Mouse (Mus musculus): ENCODE measurements around the gene Tmem260. TPM values are rescaled to one million over a fixed set of nuclear protein-coding genes. Genes with fewer than 3 reads are reported as not detected.

The Tmem260 gene
- total RNA-seq, 2 experiments from 2014 or later = 9.4 to 12.9 TPM

DNA sequence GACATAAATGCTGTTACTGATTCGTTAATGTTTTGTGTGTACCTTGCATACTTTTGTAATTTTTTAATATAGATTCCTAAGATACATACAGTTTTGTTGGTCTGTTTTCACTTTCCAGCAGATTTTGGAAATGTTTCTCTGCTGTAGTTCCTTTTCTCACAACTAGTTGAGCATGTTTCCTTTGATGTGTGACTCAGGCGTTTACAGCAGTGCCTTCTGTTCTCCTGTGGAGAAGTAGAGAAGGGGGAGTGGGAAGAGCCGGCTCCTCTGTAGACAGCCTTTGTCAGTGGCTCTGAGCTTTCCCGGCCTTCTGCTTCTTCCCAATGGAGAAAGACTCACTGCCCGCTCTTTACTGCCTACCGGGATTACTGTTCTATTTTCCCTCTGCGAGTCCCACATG is 35.7 kb downstream of the Tmem260 start:
- no peak for DNase-seq

DNA sequence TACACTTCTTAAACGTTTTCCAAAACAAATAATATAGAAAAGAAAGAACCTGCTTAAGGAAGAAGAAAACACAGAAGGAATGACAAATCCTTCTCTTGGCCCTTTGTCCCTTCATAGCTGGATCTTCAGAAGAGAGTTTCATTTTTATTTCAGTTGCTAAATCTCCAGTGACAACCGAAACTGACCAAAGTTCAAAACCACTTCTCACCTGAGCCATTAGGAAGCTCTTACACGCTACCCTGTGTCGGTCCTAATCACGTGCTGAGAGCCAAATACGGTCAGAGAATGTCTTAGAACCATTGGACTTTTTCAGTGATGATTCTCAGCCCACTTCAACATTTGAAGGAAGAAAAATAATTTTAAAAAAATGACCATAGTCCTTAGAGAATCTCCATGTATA is 36.8 kb downstream of the Tmem260 start:
- DNase-seq = no peak

DNA sequence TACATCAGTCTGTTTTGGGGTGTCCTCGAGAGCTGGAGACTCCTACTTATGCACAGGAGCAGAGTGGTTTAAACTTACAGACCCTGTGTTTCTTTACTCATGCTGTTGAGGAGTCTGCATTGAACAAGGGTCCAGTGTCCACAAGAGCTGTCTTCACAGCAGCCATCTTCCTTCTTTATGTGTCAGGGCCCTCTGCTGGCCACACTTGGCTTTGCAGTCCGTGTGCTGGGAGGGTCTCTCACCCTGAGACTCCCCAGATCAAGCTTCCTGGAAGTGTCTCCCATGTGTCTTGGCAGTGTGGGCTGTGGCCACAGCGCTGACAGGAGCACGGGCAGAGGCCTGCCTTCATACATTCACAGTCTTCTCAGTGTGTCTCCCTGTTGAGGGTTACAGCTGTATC is 48.0 kb downstream of the Tmem260 start:
- peak; percentile 43 for DNase-seq

DNA sequence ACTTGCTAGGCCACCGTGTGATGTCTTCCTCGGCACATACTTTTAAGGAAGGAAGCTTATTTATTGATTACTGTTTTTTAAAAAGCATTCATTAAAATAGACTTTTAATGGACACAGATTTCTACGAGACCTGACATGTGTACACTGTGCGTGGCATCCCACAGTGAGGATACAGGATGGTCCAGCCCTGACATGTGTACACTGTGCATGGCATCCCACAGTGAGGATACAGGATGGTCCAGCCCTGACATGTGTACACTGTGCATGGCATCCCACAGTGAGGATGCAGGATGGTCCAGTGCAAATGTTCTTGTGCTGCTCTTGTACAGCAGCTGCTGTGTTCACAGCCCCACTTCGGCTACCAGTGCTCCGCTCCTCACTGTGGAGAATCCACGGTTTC is 56.6 kb downstream of the Tmem260 start:
- no peak for DNase-seq

DNA sequence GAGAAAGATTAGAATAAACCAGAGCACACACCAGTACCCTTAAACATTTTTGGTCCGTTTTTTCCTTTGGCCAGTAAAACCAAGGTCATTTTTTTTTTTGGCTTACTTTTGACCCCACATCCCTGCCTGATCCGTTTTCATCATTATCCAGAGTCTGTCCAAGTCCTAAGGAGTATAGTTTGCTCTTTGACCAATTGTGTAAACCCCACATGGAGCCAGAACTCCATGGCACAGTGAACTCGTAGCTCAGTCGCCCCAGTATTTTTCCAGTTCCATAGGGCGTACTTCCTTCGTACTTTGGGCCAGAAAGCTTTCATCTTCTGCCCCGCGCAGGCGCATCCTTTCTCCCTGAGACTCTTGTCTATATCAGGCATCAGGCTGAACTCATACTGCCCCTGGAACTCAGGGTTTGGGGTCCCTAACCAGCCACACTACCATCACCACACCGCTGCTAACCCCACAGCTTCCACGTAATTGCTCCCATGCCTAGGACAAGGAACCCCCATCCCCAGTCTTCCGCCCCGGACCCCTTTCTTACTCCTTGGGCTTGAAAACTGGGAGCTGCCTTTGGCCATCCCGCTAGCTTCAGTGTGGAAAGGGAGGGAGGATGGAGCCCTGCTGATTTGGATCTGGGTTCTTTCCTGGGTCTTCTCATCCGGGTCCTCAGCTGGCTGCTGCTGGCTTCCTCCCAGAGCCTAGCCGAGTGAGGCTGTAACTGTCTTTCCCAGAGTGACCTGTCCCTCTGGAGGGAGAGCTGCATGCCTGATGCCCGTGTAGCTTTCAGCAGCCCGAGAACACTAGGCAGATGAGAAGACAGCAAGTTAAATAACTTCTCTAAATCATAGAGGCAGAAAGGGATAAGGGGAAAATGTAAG is 58.0 kb downstream of the Tmem260 start:
- no peak for DNase-seq

DNA sequence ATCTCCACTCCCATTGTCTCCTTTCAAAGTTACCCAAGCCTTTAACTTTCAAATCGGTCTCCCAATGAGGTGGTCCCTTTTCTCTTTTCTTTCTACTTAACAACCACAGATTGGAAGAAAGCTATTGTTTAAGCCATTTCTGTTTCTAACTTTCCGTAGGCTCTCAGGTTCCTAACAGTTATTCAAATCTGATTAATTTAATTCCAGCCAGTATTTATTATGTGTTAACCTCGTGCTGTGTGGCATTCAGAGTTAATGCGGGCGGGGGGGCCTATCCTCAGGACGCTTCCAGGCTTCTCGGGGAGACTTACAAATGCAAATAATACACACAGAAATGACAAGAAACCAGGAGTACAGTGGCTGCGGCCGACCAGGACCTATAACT is 58.6 kb downstream of the Tmem260 start:
- no peak for DNase-seq

DNA sequence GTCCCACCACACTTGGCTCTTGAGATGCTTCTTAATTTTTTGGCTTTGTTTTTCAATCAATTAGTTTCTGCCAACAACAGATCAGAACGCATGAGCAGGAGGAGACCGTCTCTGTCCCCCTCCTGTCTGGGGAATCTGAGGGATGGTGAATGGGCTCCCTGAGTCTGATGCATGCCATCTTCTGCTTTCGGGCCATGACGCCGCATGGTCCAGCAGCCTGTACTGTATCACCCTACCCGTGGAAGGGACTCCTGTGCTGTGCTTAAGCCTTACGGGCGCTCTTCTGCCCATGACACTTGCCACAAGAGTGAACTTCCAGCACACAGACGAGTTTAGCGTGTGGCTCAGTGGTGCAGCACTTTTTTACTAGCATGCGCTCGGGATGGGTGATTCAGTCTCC is 59.7 kb downstream of the Tmem260 start:
- DNase-seq = no peak

DNA sequence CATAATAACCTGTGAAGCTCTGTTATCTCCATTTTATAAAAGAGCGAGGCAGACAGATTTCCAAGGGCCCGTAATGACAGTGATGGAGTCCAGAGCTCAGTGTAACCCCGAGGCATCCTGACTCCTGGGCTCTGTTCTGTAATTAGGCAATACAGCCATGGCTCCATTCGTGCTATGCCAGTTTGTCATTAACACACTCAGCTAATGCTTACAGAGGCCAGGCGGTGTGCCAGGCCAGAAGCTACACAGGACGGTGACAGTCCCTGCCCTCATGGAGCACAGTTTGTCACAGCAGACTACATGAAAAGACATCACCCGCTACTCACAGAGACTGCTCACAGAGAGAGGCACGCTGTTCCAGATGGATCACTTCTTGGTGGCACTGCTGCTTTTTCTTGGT is 61.5 kb downstream of the Tmem260 start:
- no peak for DNase-seq

DNA sequence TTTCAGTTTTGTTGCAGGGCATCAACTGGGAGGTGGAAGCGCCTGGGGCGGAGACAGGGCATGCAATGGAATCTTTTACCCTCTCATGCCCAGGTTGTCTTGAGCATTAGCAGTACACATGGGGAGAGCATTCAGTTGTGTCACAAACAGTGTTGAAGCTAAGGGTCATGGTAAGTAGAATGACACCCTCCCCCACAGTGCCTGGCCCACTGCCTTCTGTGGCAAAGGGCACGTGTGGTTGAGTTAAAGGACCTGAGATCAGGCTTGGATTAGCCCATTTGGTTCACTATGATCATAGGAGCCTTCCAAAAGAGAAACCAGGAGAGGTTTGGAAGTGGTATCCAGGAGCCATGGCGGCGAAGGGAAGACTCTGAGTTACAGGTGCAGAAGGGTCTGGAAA is 63.2 kb downstream of the Tmem260 start:
- DNase-seq = no peak

DNA sequence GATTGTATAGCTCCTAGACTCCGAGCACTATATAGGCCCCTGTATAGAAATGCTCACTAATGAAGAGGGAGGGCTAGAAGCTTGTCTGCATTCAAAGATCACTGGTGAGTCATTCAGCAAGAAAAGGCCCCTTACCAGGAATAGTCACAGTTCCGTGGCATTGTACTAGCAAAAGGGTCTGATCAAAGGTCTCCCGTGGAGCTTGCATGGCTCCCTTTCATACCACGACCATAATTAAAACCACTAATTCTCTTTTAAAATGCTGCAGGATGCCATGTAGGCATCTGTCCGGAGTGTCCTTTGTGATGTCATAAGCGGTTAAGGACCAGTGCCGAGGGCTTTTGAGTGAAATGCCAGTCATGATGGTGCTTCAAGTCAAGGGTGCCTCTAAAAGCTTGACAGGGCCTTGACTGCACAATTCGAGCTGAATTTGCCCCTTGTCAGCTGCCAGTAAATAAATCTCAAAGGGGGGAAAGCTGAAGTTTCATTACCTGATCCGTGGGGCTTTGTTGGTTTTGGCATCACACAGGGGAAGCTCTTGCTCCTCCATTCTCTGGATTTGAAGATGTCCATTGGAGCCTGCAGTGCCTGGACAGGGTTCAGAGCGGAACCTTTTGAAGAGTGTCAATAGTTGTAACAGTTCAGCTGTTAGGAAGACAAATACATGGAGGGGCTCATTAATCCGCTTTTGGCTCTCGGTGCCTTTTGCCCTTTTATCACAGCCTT is 67.3 kb downstream of the Tmem260 start:
- no peak for DNase-seq

DNA sequence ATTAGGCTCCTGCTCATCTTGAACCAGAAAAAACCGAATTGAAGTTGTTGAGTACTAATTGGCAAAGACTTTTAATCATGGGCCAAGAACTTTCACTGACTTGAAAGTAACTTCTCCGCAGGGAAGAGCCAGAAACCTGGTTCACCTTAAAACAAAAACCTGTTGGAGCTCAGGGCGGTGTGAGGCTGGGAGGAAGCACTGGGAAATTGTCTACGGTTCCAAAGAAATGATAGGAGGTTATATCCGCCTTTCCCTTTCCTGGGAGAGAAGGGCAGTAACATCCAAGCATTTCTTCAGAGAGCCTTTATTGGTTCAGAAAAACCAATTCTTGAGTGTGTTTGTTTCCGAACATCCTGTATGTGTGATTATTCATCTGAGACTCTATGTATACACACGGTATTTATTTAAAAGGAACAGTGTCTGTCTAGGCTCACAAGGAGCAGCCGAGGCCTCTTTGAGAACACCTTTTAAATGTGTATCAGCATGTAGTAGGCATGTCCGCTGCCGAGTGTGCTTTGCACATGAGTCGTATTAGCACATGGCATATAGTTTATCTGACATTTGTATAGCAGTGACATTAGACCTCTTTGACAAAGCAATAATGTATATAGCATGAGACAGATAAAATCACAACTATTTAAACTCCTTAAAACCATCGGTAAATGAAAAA is 68.0 kb downstream of the Tmem260 start:
- DNase-seq = no peak

DNA sequence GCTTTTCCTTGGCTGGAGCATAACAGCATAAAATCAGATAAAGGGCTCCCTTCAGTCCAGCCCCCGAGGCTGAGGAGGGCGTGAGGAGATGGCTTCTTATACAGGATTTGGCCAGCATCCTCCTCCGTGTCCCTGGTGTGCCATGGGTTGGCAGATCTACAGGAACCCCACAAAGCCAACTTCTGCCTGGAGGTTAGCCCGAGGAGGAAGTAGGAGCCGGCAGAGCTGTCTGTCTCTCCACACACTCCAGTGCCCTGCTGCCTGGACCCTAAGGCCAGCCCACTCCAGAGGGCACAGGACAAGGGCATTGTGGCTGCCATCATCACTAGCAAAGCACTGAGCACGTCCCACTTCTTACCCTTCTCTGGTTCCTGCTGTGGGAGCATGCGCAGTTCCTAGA is 68.7 kb downstream of the Tmem260 start:
- no peak for DNase-seq

DNA sequence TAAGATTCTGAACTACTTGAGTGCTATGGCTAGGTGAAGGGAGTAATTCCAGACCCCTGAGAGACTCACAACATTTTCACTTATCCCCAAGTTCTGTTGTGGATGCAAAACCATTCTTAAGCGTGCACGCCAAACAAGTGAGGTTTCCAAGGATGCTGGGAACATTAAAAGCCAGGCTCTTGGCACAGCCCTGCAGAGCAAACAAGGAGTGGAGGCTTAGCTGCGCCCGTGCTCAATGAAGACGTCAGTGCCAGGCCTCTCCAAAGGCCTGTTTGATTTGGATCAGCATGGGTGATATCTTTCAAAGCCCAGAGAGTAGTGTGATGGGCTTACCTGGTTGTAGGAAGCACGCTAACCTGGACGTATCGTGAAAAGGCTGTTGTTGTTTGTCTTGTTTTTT is 69.6 kb downstream of the Tmem260 start:
- no peak for DNase-seq

DNA sequence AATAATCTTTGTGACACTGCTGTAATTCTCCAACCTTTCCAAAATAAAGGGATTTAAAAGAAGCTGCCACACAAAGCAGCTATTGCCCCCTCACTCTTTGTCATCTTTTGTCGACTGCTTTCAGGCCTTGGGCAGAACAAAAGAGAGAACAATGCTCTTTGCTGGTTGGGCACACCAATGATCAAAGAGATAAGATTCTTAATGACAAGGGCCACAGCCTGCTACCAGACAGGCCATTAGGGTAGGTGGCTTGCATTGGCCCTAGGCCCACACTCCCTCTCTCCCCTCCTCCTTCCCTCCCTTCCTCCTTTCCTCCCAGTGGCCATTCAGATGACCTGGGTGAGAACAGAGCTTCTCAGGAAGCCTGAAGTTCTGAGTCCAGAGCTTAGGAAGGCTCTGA is 77.4 kb downstream of the Tmem260 start:
- DNase-seq = no peak

DNA sequence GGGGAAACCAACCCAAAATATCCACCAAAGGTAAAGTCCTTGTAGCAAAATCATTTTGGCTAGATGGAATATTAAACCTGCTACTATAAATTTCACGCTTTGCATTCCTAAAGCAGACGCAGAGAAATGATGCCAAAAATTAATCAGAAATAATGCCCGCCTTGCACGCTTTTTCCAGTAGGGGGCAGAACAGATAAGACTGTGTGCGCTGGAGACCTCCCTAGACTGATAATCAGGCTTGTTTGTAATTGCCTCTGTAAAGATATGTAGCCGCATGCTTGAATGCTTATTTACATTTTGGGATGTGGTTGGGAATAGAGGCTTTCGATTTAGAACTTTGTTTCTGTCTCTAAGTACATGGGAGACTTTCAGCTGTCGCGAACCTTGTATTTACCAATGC is 78.2 kb downstream of the Tmem260 start:
- peak; percentile 27 for DNase-seq

DNA sequence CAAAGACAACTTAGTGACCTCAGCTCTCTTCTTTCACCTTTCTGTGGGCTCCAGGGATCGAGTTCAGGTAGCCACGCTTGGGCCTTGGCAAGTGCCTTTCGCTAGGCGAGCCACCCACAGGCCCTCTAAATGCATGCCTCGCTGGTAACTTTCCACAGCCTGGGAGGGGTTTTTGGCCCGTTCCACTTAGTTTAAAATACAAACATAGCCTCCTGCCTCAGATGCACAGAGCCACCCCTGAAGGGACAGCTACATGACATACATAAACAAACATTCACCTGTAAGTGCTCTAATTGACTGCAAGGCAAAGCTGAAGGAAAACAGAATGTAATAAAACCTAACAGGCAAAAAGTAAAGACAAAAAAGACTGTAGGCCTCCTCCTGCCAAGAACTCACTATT is 79.1 kb downstream of the Tmem260 start:
- no peak for DNase-seq

DNA sequence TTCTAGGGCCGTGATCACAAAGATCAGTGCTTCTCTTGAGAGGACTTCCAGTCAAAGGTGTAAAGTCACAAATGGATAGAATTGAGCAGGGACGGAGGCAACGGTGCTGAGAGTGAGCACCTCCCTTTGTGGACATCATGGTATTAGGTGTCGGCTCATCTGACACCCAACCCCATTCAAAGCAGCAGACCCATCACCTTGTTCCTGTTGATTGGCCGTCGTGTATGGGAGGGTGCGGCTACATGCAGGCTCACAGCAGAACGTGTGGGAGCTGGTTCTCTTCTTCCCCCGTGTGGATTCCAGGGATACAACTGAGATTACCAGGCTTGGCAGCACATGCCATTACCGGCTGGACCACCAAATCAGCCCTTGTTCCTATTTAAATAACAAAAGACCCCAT is 84.7 kb downstream of the Tmem260 start:
- DNase-seq = no peak

DNA sequence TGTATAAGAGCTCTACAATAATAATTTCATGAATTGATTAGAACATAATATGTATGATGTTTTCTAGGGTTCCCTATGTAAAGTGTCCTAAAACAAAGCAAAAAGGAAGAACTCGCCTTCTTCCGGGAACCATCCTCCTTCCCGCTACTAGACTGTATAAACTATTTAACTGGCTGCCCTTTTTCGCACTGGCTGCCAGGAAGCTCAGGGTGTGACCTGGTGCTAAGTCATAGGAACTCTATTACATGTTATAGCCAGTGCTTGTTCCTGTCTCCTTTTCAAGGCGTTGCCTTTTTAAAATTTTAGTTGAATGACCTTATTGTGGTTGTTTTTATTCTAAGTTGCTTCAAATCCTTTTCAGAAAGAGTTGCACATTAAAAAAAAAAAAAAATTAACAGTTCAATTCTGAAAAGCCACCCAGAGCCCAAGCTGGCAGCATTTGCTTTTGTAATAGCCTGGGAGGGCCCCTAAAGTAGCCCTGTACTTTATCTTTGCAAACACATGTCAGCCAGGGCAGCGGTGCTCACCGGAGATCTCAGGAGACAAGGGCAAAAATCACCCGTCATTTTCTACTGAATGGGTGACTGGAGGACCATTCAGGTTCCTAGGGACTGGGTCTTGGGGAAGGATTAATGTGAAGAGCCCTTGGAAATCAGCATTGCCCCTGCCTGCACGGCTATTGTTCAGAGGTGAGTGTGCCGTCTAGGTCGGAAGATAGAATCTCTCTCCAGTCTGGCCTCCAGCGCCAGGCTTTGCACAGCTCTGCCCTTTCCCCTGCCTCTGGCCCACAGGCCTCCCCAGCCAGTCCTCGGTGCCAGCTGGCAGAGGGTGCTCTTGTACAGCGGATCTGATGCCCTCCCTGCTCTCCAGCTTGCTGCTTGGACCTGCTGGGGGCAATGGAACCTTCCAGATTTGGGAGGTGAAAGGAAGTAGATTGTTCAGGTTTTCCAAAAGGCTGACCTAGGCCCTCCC is 92.2 kb downstream of the Tmem260 start:
- peak; percentile 22 for DNase-seq

DNA sequence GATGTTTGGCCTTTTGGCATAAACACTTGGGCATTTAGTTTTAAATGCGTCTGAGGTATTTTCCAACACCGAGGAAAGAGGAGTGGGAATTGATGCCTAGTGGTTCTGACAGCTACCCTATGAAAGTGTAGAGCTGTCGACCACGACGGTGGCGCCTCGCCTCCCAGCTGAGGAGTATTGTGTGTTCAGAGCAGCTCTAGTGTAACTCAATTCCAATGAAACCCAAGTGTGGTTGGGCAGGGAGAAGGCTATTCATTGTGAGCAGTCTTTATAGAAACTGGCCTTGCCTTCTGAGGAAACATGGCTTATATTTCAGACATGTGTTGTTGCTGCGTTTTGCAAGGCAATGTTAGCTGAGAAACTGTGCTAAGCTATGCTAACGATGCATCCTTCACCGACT is 99.2 kb downstream of the Tmem260 start:
- DNase-seq = no peak

DNA sequence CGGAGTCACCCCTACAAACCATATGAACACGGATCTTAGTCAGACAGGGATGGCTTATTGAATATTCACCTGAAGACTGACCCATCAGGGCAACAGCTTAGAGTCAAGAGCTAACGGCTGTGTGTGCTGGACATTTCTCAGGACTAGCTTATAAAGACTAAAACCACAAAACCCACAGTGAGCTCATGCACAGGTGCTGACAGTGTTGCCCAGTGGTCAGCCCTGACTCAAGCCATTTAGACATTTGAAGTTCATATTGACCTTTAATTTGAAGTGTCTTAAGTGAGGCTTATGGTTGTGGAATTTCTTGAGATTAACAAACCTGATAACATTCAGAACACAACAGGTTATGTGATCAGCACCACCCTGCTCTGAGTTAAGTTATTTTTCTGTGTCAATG is 100.1 kb downstream of the Tmem260 start:
- no peak for DNase-seq

DNA sequence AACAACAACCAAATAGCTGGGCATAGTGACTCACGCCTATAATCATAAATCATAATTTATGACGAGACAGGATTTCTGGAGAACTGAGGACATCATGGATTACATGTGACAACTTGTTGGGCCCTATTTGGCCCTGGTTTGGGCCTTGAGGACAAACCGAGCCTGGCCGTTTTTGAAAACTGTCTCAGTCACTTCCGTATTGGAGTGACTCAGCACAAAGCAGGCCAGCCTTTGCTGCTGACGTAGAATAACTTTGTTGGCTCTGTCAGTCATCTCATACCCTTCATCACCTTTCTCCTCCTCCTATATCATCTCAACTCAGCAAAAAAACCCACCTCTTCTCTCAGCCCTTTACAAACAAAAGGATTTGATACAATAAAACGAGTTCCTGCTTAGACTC is 103.8 kb downstream of the Tmem260 start:
- DNase-seq = no peak

DNA sequence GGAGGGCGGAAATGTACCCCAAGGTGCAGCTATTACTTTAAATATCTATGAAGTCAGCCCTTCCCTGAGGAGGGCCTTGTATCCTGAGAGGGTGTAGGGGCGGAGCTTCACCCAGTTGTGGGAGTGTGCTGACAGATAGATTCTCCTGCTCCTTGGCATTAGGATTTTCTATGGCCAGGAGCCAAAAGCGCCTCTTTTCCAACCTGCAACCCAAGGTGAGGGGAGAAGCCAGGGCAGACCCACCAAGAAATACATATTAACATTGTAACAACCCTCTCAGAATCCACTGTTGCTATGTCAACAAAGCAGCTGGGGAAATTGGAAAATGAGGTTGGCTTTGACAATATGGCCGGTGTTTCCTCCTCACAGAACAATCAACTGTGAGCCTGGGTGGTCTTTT is 107.3 kb downstream of the Tmem260 start:
- DNase-seq = no peak

All from gastrocnemius, postnatal 10 days (tissue).